Mouse (Mus musculus): ENCODE measurements around the gene Zbed6.

DNA sequence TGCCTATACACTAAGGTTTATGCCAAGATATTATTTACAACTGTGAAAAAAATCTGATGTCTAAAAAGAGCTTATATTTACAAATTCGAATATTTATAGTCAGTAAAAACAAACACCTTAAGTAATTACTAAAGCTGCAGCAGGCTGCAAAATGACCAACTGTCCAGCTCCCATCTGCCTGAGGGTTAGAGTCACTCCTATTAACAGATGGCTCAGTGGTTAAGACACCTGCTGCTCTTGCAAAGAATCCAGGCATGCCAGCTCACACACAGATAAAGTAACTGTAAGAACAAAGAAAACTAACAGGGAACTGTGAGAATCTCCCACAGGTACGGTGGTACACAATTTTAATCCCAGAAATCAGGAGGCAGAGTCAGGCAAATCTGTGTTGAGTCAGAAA is 35.6 kb downstream of the Zbed6 start:
- TF ChIP-seq POLR2A (IDR thresholded peaks at IDR 0.05; ENCODE audit: low read depth, low read length) (no peak), CTCF (conservative IDR thresholded peaks at IDR 0.05 in 1 of 2, IDR thresholded peaks at IDR 0.05 in 1 of 2; ENCODE audit: low read depth in 2 of 2, low read length in 2 of 2) (no peak), SMC3 (IDR thresholded peaks at IDR 0.05; ENCODE audit: low read depth, low read length) (no peak), MAFK (IDR thresholded peaks at IDR 0.05; ENCODE audit: insufficient replicate concordance, low read length) (no peak), ELF1 (IDR thresholded peaks at IDR 0.05; ENCODE audit: low read depth, low read length) (no peak), JUND (conservative IDR thresholded peaks at IDR 0.05; ENCODE audit: low read depth, low read length) (no peak), CHD2 (IDR thresholded peaks at IDR 0.05; ENCODE audit: low read length) (no peak), GABPA (IDR thresholded peaks at IDR 0.05; ENCODE audit: insufficient replicate concordance, low read depth, low read length) (no peak), ZC3H11A (IDR thresholded peaks at IDR 0.05; ENCODE audit: low read depth, low read length) (no peak)

All from CH12.LX (cell line).